Mouse (Mus musculus): ENCODE data around the gene Men1.

Gene Men1

DNA sequence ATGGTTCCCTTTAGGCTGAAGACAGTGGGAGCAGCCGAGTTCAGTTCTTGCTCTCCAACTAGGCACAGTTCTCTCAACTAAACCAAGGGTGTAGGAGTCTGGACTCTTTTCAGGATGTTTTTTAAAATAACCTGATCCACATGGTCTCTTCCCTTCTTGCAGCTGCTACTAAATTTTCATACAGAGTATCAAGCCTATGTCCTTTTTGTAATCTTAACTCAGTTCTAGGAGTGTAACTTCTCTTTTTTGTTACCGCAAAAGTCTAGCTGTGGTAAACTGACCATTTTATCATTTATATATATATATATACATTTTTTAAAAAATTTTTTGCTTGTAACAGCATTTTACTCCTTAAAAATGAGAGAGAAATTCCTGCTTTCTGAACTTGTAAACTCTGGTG is 35.4 kb downstream of the Men1 start:
- DNase-seq (ENCODE audit: low read depth), result no peak

DNA sequence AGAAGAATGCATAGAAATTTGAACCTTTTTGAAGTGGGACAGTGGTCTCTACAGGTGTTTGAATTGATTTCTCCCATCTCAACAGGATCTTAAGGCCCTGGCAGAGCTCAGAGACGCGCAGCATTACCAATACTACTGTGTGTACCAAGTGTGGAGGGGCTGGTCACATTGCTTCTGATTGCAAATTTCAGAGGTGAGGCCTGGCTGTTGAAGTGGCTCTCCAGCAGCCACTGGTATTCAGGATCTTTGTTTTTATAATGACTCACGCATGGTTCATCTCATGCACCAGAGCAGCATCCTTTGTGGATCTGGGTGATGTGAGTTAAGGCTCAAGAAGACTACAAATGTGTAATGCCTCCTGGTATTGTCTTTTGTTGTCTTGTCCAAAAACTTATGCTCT is 37.7 kb downstream of the Men1 start:
- DNase-seq (ENCODE audit: low read depth), result peak; percentile 53

DNA sequence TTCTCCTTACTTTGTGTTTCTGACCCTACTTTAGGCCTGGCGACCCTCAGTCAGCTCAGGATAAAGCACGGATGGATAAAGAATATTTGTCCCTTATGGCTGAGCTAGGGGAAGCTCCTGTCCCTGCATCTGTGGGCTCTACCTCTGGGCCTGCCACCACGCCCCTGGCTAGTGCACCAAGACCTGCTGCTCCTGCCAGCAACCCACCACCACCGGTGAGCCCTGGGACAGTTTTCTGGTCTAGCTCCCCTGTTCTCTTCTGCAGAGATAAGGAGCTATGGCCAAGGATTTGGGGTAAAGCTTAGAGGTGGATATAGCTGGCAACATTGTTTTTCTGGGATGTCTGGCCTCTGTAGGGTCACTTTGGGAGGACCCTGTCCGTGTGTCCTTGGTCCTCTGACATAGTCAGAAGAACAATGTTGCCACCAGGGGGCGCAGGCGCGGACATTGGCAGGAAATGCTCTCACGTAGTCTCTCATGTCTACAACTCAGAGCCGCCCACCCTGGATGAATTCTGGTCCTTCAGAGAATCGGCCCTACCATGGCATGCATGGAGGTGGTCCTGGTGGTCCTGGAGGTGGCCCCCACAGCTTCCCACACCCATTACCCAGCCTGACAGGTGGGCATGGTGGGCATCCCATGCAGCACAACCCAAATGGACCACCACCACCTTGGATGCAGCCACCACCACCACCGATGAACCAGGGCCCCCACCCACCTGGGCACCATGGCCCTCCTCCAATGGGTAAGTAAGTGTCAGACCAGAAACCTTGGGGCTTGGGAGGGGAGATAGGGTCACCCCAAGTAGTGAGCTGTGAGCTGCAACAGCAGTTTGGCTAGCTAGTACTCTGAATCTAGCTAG is 39.0 kb downstream of the Men1 start:
- peak; percentile 67 for DNase-seq (ENCODE audit: low read depth)

DNA sequence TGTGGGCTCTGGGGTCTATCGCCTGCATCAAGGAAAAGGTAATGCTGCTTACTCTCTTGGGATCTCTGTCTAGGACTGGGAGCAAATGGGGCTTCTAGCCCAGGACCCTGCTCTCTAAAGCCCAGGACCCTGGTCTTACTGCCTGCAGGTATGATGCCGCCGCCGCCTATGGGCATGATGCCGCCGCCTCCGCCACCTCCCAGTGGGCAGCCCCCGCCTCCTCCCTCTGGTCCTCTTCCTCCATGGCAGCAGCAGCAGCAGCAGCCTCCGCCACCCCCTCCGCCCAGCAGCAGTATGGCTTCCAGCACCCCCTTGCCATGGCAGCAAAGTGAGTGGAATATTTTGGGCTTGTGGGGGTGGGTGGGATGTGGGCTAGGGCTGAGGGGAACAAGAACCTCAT is 39.8 kb downstream of the Men1 start:
- DNase-seq (ENCODE audit: low read depth), result no peak

DNA sequence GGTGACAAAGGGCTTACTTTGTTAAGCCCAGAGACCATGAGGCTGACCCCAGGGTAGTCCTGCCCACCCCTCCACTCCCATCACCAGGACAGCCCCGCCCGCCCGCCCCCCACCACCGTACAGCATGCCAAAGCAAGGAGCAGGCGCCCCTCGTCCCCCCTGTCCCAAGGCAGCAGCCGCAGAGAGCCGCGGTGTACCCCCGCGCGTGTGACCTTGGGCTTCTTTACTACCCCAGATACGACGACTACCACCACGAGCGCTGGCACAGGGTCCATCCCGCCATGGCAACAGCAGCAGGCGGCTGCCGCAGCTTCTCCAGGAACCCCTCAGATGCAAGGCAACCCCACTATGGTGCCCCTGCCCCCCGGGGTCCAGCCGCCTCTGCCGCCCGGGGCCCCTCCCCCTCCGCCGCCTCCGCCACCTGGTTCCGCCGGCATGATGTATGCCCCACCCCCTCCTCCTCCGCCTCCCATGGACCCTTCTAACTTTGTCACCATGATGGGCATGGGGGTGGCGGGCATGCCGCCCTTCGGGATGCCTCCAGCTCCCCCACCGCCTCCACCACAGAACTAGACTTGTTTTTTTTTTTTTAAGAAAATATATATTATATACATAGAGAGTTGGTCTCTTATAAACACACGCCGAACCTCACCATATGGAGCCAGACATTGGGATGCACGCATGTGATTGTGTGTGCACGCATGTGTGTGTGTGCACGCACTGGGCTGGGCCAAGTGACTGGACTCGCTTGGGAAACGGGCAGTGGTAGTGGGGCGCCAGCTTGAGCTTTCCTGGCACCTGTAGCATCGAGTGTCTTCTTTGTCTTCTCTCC is 40.9 kb downstream of the Men1 start:
- DNase-seq (ENCODE audit: low read depth), result no peak

DNA sequence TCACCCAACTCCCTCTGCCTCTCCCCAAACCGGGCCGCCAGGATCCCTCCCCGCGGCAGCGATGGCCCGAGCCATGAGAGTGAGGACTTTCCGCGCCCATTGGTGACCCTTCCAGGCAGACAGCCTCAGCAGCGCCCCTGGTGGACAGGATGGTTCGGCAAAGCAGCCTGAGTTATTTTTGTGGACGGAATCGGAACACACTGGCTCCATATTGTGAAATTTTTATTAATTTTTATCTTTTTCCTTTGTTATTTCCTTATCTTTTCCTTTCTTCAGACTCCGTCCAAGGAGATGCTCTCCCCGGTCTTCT is 41.4 kb downstream of the Men1 start:
- no peak for DNase-seq (ENCODE audit: low read depth)

DNA sequence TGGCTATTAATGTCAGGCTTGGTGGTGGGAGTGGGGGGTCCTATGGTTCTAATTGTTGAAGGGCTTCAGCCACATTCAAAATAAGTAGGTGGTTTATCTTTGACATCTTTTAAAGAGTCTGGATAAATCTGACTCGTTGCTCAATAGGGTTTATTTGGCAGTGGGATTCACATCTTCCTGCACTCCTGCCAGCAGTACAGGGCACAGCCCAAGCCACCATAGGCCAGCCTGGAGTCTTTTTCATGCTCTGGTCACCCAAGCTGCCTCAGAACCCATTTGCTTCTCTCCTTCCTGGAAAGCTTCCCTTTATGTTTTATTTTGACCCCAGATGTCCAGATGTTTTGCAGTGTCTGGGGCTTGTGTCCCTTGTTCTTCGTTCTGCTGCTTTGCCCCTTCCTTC is 41.9 kb downstream of the Men1 start:
- no peak for DNase-seq (ENCODE audit: low read depth)

DNA sequence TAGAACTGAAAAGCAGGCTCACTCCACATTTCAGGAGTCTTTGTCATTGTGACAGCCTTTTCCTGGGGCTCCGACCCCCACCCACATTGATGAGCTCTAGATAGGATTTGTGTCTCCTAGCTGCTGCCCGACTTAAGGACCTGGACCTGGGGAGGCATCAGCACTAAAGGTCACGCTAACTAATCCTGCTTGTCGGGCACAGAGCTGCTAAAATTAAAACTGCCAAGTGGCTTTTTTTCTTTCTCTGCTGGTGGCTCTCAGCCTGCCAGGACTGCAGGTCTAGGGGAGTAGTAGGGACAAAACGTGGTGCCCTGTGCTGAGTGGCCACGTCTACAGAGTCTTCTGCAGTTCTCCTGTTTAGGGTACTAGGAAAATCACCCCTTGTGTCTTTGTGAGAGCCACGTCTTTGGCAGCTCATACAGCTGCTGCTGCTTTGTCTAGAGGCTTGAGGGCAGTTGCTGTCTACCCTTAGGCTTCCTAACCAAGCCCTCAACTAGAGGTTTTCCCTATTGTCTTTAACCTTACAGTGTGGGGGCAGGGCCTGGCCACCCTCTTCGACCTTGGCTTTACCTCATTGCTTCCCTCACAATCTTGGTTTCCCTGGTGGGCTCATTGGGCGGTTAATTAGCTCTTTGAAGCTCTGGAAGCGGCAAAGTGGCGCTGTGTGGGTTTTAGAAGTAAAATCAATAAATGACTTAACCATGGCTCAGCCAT is 42.7 kb downstream of the Men1 start:
- DNase-seq (ENCODE audit: low read depth), result no peak

DNA sequence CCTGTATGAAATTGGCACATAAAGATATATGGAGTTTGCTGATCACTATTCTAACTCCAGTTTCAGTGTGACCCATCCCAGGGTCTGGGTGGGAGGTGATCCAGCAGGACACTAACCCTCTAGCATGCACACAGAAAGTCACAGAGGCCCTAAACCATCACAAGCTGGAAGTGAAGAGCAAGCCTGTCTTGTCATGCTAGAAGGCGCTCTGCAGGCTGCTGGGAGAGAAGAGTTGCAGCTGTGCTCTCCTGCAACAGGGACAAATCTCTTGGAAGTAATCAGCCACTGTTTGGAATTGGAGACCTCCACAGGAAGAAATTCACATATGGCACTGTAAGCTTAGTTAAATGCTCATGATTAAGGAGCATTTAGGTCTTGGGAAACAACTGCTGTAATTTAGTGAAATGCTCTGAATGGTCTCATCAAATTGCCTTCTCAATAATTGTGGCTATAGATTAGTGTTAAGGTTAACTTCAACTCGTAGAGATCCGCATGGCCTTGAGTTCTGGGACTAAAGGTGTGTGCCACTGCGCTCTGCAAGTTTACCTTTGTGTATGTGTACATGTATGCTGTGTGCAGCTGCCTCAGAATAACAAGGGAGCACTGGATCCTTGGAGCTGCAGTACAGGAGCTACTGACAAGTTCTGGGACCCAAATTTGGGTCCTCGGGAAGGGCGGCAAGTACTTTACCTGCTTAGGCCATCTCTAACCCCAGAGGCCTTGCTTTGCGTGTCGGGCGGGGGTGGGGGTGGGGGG is 45.8 kb downstream of the Men1 start:
- DNase-seq (ENCODE audit: low read depth), result no peak

DNA sequence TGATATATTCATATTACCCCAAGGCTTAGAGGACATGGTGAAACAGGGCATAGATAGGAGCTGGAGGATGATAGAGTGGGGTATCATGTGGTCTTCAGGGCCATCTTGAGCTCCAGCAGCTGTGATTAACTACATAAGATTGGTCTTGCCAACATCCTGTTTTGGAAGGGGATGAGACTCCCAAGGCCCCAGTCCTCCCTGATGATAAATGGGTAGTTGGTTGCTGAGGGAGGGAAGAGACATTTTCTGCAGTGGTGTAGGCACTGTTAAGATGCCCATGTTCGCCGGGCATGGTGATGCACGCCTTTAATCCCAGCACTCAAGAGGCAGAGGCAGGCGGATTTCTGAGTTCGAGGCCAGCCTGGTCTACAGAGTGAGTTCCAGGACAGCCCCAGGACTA is 46.5 kb downstream of the Men1 start:
- no peak for DNase-seq (ENCODE audit: low read depth)

DNA sequence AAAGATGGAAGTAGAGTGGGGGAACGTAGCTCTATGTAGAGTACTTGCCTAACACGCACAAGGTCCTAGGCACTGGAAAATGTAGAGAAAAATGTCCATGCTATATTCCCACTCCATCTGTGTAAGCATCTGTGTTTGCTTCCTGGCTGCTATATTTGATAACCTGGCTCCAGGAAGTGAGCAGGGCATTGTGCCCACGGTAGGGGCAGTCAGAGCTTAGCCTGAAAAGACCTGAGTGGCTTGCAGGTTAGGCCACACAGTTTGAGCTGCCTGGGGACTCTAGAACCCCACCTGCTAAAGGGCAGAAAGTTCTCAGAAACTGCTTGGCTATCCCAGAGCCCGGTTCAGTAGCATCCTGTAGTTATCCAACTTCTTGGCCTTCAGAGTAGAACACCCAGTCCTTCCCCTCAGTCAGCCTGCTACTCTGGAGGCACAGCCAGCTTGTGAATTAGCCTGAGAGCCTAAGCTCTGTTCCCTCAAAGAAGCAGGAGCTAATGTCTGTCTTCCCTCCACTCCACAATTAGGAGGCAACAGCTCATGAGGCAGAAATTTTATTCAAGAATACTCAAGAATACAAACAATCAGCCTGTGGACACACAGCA is 47.6 kb downstream of the Men1 start:
- DNase-seq (ENCODE audit: low read depth), result peak; percentile 24

DNA sequence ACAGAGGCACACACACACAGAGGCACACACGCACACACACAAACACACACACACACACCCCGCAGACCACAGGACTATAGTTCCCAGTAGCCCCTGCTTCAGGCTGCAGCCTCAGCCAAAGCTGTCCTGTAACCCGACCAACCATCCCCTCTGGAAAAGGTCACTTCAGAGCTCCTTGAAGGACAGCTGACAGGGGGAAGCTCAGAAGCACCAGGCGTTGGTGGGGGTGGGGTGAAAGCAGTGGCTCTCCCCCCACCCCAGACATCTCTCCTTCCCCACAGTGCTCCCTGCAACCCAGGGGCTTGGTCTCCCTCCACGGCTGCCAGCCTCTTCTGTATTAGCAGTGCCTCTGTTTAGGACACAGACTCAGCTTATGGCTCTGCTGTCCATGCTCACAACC is 48.7 kb downstream of the Men1 start:
- DNase-seq (ENCODE audit: low read depth), result no peak

DNA sequence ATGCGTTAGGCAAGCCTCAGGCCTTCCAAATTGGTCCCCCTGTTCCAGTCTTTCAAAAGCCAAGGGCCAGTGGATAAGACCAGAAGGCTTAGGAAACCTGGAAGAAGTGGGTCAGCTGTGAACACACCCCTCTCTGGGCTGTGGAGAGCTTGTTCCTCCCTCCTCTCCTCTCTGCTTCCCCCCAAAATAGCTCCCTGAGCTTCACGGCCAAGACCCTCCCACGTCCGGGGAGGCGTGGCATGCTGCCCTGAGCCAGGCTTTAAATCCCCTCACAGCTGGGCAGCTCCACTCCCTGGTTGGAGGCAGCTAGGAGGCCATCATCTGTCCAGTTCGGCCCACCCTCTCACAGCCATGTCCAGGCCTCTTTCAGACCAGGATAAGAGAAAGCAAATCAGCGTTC is 49.3 kb downstream of the Men1 start, which contains the start of gene Pygm:
Gene Pygm (plus strand): TSS at position 272 of the 400 bp plus-strand sequence.
- DNase-seq (ENCODE audit: low read depth), result no peak

DNA sequence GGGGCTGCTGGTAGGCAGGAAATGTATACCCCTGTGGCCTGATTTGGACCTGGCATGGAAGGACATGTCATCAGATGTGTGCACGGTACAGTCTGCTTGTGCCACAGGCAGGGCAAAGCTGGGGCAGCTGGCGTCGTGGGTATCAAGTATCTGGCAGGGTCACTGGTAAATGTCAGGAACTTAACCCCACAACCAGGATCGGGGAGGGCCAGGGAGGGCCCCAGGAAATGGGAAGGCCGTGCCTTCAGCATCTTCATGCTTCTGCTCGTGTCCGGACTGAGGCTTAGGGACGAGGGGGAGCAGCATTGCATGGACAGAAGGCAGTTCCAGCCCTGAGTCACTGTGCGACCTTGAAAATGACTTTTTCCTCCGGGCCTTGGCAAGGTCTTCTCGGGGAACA is 50.2 kb downstream of the Men1 start:
- DNase-seq (ENCODE audit: low read depth), result peak; percentile 27

DNA sequence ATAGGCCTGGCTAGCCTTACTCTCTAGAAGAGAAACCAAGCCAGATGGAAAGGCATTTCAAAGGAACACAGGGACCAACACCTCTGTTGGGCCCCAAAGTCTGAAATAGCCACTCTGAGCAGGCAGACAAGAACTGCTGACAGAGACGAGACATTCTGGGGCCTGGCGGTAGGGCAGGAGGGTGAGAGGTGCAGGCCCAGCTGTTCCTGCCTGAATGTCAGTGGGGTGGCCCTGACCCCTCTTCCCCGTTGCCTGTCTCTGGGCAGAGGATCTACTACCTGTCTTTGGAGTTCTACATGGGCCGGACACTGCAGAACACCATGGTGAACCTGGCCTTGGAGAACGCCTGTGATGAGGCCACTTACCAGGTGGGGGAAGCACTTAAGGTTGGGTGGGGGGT is 50.6 kb downstream of the Men1 start:
- no peak for DNase-seq (ENCODE audit: low read depth)

DNA sequence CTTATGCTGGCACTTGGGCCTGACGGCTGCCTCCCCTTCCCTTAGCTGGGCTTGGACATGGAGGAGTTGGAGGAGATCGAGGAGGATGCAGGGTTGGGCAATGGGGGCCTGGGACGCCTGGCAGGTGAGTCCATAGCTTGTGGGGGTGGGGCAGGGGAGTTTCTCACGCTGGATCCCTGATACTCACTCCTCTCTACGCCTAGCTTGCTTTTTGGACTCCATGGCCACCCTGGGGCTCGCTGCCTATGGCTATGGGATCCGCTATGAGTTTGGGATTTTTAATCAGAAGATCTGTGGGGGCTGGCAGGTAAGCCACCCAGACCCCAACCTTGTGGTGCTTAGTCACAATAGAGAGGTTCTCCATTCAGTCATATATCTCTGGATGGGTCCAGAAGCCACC is 51.0 kb downstream of the Men1 start:
- no peak for DNase-seq (ENCODE audit: low read depth)

DNA sequence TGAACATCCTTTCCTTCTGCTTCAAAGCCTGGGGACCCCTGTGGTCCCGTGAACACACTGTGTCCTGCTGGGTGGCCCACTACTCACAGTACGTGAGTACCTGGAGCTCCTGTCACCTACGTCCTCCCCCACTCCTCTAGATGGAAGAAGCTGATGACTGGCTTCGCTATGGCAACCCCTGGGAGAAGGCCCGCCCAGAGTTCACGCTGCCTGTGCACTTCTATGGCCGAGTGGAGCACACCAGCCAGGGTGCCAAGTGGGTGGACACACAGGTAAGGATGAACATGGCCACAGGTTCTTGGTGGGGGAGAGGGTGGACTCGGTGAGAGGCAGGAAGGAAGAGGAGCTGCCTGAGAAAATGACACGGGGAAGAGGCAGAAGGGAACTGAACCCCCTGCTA is 51.5 kb downstream of the Men1 start:
- DNase-seq (ENCODE audit: low read depth), result no peak

DNA sequence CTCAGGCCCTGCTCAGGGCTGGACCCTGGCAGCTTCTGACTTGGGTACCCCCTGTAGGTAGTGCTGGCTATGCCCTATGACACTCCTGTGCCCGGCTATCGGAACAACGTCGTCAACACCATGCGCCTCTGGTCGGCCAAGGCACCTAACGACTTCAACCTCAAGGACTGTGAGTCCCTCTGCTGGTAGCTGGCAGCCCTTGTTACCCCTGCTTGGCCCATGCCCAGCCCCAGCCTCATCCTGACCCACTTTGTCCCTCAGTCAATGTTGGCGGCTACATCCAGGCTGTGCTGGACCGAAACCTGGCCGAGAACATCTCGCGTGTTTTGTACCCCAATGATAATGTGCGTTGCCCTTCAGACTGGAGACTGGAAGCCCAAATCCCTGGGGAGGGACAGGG is 53.2 kb downstream of the Men1 start:
- no peak for DNase-seq (ENCODE audit: low read depth)

DNA sequence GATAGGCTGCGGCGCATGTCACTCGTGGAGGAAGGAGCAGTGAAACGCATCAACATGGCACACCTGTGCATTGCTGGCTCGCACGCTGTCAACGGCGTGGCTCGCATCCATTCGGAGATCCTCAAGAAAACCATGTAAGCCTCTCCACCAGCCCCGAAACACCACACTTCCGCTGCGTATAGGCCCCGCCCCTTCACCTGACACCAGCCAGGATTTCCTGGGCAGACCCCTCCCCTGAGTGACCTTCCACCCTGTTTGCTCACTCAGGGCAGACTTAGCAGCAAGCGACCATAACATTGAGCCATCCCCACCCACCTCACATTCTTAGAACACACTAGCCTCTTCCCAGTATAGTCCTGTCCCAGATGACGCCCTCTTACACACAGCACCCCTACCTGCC is 55.0 kb downstream of the Men1 start:
- no peak for DNase-seq (ENCODE audit: low read depth)

DNA sequence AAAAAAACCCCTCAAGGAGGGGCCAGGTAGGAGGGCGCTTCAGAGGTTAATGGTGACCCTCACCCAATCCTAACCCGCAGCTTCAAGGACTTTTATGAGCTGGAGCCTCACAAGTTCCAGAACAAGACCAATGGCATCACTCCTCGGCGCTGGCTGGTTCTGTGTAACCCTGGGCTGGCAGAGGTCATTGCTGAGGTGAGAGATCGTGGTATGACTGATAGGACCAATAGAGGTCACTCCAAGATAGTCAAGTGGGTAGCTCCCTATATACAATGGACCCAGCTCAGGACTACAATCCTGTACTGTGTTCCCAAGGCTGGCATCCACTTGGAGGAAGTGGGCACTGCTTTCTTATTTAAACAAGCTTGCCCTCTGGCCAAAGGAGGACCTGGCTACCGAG is 55.5 kb downstream of the Men1 start:
- DNase-seq (ENCODE audit: low read depth), result no peak
